Mouse (Mus musculus): ENCODE measurements around the gene Scn10a.

- TF ChIP-seq POLR2A (IDR thresholded peaks at IDR 0.05; ENCODE audit: extremely low read depth, insufficient read depth, low read length) = no peak
- no peak for TF ChIP-seq CTCF (IDR thresholded peaks at IDR 0.05; ENCODE audit: low read depth, low read length)
These were observed 63.0 kb downstream of the Scn10a start for GRCm38 (mm10) chr9:119656111-119656510.

Measured in liver, adult 2 months (tissue).